Mouse (Mus musculus) frontal cortex, postnatal 10 days (tissue): ENCODE measurements at regions not wholly inside any gene's neighbourhood (a gene's known extent, or its start where the extent isn't known, plus 50 kb on each side); places are given as distances from the start of the nearest gene placed in this dataset.

Experiments
- DNase-seq, 2 experiments: peaks; one replicate each; pipeline ENCODE4 v3.0.0; 2022; ENCODE audit warnings: low spot score in 2 of 2, mixed read lengths in 1 of 2

- no peak for DNase-seq
These were observed 55.4 kb downstream of the Pja1 start for GRCm38 (mm10) chrX:99415701-99416100.

GRCm38 (mm10) chrX:99410942-99411341 is 60.1 kb downstream of the Pja1 start:
- DNase-seq = no peak

GRCm38 (mm10) chrX:99409858-99410257 is 61.2 kb downstream of the Pja1 start:
- DNase-seq = no peak

- DNase-seq = no peak
These were observed 61.7 kb downstream of the Pja1 start for GRCm38 (mm10) chrX:99409331-99409730.

- no peak for DNase-seq
These were observed 62.3 kb downstream of the Pja1 start for GRCm38 (mm10) chrX:99408804-99409203.

- no peak for DNase-seq
These were observed 65.2 kb downstream of the Pja1 start for GRCm38 (mm10) chrX:99405843-99406242.

GRCm38 (mm10) chrX:99403521-99404149 is 67.4 kb downstream of the Pja1 start:
- no peak for DNase-seq

- DNase-seq = peak in 1 of 2 experiments; percentile 18
These were observed 68.1 kb downstream of the Pja1 start for GRCm38 (mm10) chrX:99402841-99403520.

- DNase-seq = no peak
These were observed 73.7 kb downstream of the Pja1 start for GRCm38 (mm10) chrX:99397344-99397743.

GRCm38 (mm10) chrX:99396180-99396579 is 74.9 kb downstream of the Pja1 start:
- no peak for DNase-seq

- DNase-seq = no peak
These were observed 76.0 kb downstream of the Pja1 start for GRCm38 (mm10) chrX:99395067-99395466.

- no peak for DNase-seq
These were observed 79.4 kb downstream of the Pja1 start for GRCm38 (mm10) chrX:99391628-99392027.

GRCm38 (mm10) chrX:99390462-99390838 is 80.6 kb downstream of the Pja1 start:
- DNase-seq = no peak

- DNase-seq = no peak
These were observed 81.2 kb downstream of the Pja1 start for GRCm38 (mm10) chrX:99389778-99390461.

GRCm38 (mm10) chrX:99370711-99371110 is 100.4 kb downstream of the Pja1 start:
- DNase-seq = no peak

GRCm38 (mm10) chrX:99369258-99369900 is 101.7 kb downstream of the Pja1 start:
- no peak for DNase-seq

- DNase-seq = no peak
These were observed 107.0 kb downstream of the Pja1 start for GRCm38 (mm10) chrX:99364072-99364471.

GRCm38 (mm10) chrX:99360095-99360890 is 110.8 kb downstream of the Pja1 start:
- peak in 1 of 2 experiments; percentile 7 for DNase-seq

- no peak for DNase-seq
These were observed 112.3 kb downstream of the Pja1 start for GRCm38 (mm10) chrX:99358784-99359183.

- no peak for DNase-seq
These were observed 112.9 kb downstream of the Pja1 start for GRCm38 (mm10) chrX:99358051-99358617.

GRCm38 (mm10) chrX:99355128-99355527 is 115.9 kb downstream of the Pja1 start:
- no peak for DNase-seq
